Comparison of ENCODE assay signal across 30 mouse cellular contexts in genomic region chr13:98761771-98762170, GRCm38 (mm10). TPM values are rescaled to one million over a fixed set of nuclear protein-coding genes. Genes with fewer than 3 reads are reported as not detected.
DNase-seq lines count a peak whose midpoint lies in the region; ATAC-seq and TF ChIP-seq lines count a peak whose summit lies in the region.
"Had no signal": no experiment of that assay in that cellular context is flagged by ENCODE, and none has a peak within 500 bp of the region (broad histone marks: within the 10 kb centered on the region; RNA-seq: fewer than 3 reads in every experiment).

No protein-coding gene starts in this region.

- no peak for TF ChIP-seq EP300 in lung, postnatal 0 days (IDR thresholded peaks at IDR 0.05)

- no peaks in the 10 kb centered on the region for H3K27me3 ChIP-seq in lung, postnatal 0 days (replicated peaks; ENCODE audit: insufficient read depth, low read length)
- H3K27me3 ChIP-seq in hindbrain, embryonic 13.5 days: no peaks in the 10 kb centered on the region
- H3K27me3 ChIP-seq: CH12.LX; embryonic facial prominence, embryonic 13.5 days; embryonic facial prominence, embryonic 15.5 days; forebrain, embryonic 12.5 days; Patski had no signal

- H3K36me3 ChIP-seq in lung, postnatal 0 days (ENCODE audit: insufficient read depth, low read length): peaks cover 3% of the 10 kb centered on the region; the same call in 1 of the 2 replicates
- H3K36me3 ChIP-seq in hindbrain, embryonic 13.5 days: peaks cover 6% of the 10 kb centered on the region; the same call in 1 of the 2 replicates
- H3K36me3 ChIP-seq: forebrain, embryonic 12.5 days had no signal

- H3K9me3 ChIP-seq in lung, postnatal 0 days (ENCODE audit: low read length): no peaks in the 10 kb centered on the region
- no peaks in the 10 kb centered on the region for H3K9me3 ChIP-seq in hindbrain, embryonic 13.5 days
- H3K9me3 ChIP-seq: embryonic facial prominence, embryonic 13.5 days; embryonic facial prominence, embryonic 15.5 days; forebrain, embryonic 10.5 days; forebrain, embryonic 12.5 days; G1E had no signal

- no peaks in the 10 kb centered on the region for H3K4me1 ChIP-seq in lung, postnatal 0 days (ENCODE audit: insufficient read depth, low read depth, low read length)
- H3K4me1 ChIP-seq in bone marrow macrophage, adult 2 months (ENCODE audit: control insufficient read depth, insufficient read depth, low read length): peaks cover 5% of the 10 kb centered on the region
- H3K4me1 ChIP-seq in hindbrain, embryonic 13.5 days (replicated peaks): no peaks in the 10 kb centered on the region
- H3K4me1 ChIP-seq: embryonic facial prominence, embryonic 13.5 days; embryonic facial prominence, embryonic 15.5 days; forebrain, embryonic 10.5 days; forebrain, embryonic 12.5 days had no signal

- TF ChIP-seq POLR2A in bone marrow macrophage, adult 2 months (IDR thresholded peaks at IDR 0.05; ENCODE audit: borderline replicate concordance, low read depth, low read length): no peak

- TF ChIP-seq CTCF in lung, postnatal 0 days (IDR thresholded peaks at IDR 0.05): no peak
- TF ChIP-seq CTCF in bone marrow macrophage, adult 2 months (IDR thresholded peaks at IDR 0.05; ENCODE audit: low read depth, low read length): no peak

- peak; percentile 7 for DNase-seq in lung, postnatal 0 days (ENCODE audit: low spot score)
- no peak for DNase-seq in lung, postnatal 10 days
- DNase-seq in ovary, postnatal 14 days (ENCODE audit: low spot score): no peak
- no peak for DNase-seq in heart, adult 11 months
- DNase-seq: adrenal gland, adult 8-10 months; adrenal gland, postnatal 14 days; adrenal gland, postnatal 36 days; B cell, adult 2 months; cerebellum, adult 11 months; cerebellum, adult 18-20 months; cerebellum, adult 8-10 months; cerebellum, adult 9-11 months; cerebellum, postnatal 14 days; cerebellum, postnatal 36 days; embryo, embryonic 11 days had no signal

- no peak for ATAC-seq in lung, postnatal 0 days
- ATAC-seq in megakaryocyte, adult 5-6 weeks (ENCODE audit: poor library complexity, severe bottlenecking): peak; percentile 57
- no peak for ATAC-seq in hindbrain, embryonic 13.5 days (ENCODE audit: low FRiP score)
- ATAC-seq: activated CD4-positive, CD25-positive, alpha-beta regulatory T cell, adult 4 months; CD4-positive, CD25-positive, alpha-beta regulatory T cell, adult 4 months; forebrain, embryonic 14.5 days; forebrain, embryonic 16.5 days; Patski had no signal

- H3K4me2 ChIP-seq in lung, postnatal 0 days (replicated peaks; ENCODE audit: low read depth, low read length): no peak overlapping the region
- H3K4me2 ChIP-seq in hindbrain, embryonic 13.5 days: no peak overlapping the region
- H3K4me2 ChIP-seq: embryonic facial prominence, embryonic 13.5 days; embryonic facial prominence, embryonic 15.5 days; forebrain, embryonic 12.5 days had no signal

- H3K9ac ChIP-seq in lung, postnatal 0 days (replicated peaks; ENCODE audit: low read depth): no peak overlapping the region
- H3K9ac ChIP-seq in hindbrain, embryonic 13.5 days: no peak overlapping the region
- H3K9ac ChIP-seq: embryonic facial prominence, embryonic 13.5 days; embryonic facial prominence, embryonic 15.5 days; forebrain, embryonic 12.5 days had no signal

- H3K4me3 ChIP-seq in lung, postnatal 0 days (ENCODE audit: low read depth, low read length): no peak overlapping the region
- no peak overlapping the region for H3K4me3 ChIP-seq in bone marrow macrophage, adult 2 months (ENCODE audit: insufficient read depth, low read length)
- no peak overlapping the region for H3K4me3 ChIP-seq in hindbrain, embryonic 13.5 days
- H3K4me3 ChIP-seq: embryonic facial prominence, embryonic 13.5 days; embryonic facial prominence, embryonic 15.5 days; erythroblast, embryonic 14.5 days; forebrain, embryonic 10.5 days; forebrain, embryonic 12.5 days had no signal

- no peak overlapping the region for H3K27ac ChIP-seq in lung, postnatal 0 days (ENCODE audit: low read length)
- peak overlapping the region; percentile 34 for H3K27ac ChIP-seq in bone marrow macrophage, adult 2 months (ENCODE audit: insufficient read depth, low read depth, low read length)
- no peak overlapping the region for H3K27ac ChIP-seq in hindbrain, embryonic 13.5 days
- H3K27ac ChIP-seq: embryonic facial prominence, embryonic 13.5 days; embryonic facial prominence, embryonic 15.5 days; forebrain, embryonic 10.5 days; forebrain, embryonic 12.5 days had no signal

RNA-seq across cellular contexts. Expression of gene Fcho2, which starts 53.5 kb away (rescaled TPM):
- 45.9 and 54.8 TPM in 2 replicates for polyA plus RNA-seq in lung, postnatal 0 days (2015; fragmentation: Nextera tagmentation; extraction: Ambion mirVana)
- 147 and 157 TPM in 2 replicates for polyA plus RNA-seq in bone marrow macrophage, adult 2 months (2012; ENCODE audit: insufficient read depth, insufficient read length, missing spikeins)
- total RNA-seq in megakaryocyte, adult 5-6 weeks (2015): 123 and 128 TPM in 2 replicates
- 47.5 and 78.3 TPM in 2 replicates for total RNA-seq in megakaryocyte, adult 5-6 weeks (2017)
- polyA plus RNA-seq in hindbrain, embryonic 13.5 days (2015; fragmentation: Nextera tagmentation; extraction: Ambion mirVana): 29.4 and 31.4 TPM in 2 replicates
